Mouse (Mus musculus) retina, adult 2 months (tissue): ENCODE data around the gene Cyp51.
"Not testable (repeated sequence)": the region's sequence is repeated elsewhere in the genome, so short reads cannot be mapped to it uniquely, and the experiment has no call there.

Source experiments
- DNase-seq: peaks from one replicate; pipeline ENCODE4 v3.0.0-alpha.2; 2012; ENCODE audit warnings: low read depth, low spot score

The Cyp51 gene

DNA sequence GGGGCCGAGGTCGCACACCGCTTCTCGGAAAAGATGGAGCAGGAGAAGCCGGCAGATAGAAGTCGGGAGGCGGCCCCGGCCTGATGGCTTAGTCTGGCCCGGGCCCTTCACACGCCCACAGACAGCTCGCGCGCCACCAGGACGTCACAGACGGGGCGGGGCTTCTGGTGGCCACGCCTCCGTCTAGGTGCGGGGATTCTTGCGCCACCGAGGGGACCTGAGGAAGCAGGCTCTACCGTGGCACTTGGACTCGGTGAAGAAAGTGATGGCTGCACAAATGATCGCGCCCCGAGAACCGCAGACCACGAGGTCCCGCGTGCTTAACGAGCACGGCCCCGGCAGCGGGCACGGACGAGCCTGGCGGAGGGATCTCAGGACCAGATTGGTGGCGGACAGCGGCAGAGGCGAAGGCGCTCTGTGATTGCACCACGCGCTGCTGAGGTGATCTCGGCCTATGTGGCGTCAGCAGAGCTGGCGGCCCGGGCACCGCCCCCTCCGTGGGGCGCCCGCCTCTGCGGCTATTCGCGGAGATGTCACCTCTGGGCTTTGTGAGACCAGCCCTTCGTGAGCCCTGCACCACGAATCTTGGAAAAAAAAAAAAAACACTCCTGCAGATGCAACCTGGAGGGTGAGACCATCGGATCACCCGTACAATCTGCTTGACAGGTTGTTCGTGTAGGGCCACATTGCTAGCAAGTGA lies at the start of gene Cyp51:
Cyp51 (minus strand) TSS at position 406 of the 700 bp plus-strand sequence.
- DNase-seq, result peak; percentile 94

DNA sequence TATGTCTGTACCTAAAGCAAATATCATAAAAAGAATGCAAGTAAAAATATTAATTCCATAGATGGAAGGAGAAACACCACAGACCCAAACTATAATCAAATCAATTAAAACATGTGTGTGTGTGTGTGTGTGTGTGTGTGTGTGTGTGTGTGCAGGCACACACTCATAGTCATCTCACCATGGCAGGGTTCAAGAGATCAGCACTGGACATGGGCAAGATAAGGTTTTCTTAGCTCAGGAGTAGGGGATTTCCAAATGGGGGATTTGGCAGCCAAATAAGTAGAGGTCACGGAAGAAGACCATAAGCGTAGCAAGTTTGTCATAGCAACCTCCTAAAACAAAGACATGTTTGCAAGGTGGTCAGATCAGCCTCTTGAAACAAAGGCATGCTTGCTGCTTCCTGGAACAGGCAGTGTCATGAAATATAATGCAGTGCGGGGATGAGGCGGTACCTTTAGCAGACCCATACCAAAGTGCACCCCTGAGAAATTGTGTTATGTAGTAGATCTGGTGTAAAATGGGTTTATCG lies 8.1 kb upstream of the Cyp51 start:
- DNase-seq, result no peak

DNA sequence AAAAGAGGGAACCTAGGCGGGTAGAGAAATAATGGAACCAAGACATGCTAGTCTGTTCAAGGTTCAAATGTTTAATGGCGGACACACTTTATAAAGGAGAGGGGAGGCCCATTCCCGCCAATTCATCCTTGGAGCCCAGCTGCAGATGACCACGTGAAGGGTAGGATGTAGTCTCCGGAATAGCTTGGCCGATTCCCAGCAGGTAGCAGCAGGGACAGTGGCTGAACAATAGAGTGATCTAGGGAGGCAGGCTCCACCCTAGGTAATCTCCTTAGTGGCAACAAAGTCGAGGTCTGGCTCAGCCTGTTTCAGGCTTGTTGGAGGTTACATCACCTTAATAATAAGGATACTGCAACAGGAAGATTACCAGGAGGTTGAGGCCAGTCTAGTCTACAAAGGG lies 2.5 kb upstream of the Cyp51 start:
- not testable (repeated sequence) for DNase-seq

DNA sequence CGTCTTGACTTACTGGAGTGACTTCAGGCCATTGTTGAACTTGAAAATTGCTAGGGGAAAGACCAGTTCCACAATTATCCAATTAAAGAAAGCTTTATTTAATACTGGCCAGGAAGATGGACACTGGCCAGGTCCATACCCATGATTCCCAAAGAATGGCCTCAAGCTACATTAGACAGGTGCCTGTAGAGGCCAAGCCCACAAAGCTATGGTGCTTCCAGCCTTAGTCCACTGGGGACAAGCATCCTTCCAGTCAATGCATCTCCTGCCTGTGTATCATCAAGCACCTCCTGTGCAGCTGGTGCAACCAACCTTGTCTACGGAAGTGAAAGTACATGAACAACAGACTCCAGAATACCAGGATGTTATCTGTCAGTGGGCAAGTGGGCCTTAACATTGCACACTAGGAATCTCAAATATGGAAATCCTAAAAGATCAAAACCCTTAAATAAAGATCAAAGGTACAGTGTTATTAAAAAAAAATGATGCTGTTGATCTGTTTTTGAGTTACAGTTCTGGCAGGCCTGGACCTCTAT lies 1.2 kb upstream of the Cyp51 start:
- DNase-seq, result no peak

DNA sequence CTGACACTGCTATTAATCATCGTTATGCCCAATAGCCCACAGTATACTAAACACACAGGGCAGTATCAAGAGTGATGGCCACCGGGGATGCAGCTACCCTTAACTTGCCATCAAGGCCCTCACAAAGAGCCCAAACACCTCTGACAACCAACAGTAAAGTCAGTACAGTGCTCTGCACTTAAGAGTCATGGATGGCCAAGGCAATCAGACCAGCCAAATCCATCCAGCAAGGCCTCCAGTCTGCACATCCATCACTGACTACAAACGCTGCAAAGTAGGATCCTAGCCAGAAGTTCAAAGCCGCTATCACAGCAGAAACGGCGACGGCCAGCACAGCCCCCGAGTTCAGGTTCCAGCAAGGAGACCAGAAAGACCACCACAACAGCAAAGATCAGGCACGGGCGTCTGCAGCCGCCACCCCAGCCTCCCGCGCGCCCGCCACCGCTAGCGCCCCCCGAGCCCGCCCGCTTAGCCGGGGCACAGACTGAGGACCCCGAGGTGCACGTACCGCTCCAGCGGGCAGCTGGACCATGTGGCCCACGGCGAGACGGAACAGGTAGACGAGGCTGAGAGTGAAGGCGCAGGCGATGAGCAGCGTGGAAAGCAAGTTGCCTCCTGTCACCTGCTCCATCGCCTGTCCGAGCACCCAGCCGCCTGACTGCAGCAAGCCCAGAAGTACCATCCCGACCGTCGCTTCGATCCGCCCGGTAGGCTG lies 763 bp downstream of the Cyp51 start:
- DNase-seq, result no peak

DNA sequence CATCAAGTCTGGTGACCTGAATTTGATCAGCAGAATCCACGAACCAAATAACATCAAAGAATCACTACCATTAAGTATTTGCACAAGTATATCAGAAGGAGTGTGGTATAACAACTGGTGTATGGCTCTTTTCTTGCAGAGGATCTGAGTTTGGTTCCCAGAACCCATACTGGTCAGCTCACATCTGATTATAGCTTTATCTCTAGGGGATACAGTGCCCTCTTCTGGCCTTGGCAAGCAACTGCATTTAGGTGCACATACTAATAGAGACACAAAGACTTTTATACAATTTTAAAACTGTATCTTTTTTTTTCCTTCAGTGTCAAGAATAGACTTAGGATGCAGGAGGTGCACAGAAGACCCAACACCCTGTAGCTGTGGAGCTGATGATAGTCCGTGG lies 2.8 kb downstream of the Cyp51 start:
- no peak for DNase-seq

DNA sequence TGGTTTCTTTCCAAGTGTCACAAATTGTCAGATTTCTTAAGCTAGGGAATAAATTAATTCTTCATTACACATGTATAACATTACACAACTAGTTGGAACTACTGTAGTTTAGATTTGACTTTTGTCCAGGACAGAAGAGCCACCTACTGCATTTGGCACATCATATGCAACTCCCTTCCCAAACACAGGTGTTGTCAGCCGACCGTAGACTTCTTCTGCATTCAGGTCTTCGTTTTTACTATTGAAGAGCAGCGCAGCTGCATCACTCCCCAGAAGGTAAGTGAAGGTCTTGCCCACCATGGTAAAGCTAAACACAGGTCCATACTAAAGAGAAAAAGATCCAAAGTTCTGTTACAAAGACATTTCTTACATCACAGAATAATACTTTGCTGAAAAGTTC lies 3.5 kb downstream of the Cyp51 start:
- no peak for DNase-seq

DNA sequence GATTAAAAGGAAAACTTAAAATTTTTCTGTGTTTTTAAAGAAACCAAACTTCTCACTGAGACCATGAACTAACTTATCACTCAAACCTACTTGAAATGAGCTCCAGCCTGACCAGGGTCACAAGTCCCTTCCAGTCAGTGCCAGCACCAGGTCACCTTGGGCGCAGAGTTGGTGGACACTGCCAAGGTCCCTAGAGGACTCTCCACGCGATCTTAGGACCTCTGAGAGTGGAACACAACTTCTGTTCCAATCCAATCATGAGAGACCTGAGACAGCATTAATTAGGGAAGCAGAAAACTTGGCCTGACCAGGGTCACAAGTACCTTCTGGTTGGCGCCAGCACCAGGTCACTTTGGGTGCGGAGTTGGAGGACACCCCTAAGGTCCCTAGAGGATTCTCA lies 10.1 kb downstream of the Cyp51 start:
- DNase-seq, result no peak

DNA sequence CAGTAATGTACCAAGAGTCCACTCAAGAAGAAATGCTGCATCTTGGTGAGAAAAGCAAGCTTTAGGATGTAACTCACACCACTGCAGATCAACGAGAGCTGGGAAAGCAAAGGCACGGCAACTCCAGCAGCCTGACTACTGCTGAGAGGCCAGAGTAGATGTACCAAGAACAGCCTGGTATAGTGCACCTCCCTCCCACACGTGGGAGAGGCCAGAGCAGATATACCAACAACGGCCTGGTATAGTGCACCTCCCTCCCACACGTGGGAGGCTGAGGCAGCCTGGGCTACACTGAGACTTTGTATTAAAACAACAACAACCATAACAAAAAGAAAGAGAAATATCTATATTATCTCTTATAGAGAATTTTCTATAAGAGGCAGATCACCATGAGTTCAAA lies 16.4 kb downstream of the Cyp51 start:
- no peak for DNase-seq

DNA sequence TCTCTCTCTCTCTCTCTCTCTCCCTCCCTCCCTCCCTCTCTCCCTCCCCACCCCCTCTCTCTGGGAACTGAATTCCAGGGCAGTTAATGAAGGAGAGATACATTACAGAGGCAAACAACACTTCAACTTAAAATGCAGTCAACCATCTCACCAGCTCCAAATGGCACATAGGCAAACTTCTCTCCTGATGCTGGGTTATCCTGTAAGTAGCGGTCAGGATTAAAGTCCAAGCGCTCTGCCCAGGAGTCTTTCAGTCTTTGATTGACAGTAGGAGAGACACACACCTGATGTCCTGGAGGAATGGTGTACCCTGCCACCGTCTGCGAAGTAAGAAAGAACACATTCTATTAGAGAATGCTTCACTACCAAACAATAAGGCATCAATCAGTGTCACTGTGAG lies 18.2 kb downstream of the Cyp51 start:
- DNase-seq, result no peak

DNA sequence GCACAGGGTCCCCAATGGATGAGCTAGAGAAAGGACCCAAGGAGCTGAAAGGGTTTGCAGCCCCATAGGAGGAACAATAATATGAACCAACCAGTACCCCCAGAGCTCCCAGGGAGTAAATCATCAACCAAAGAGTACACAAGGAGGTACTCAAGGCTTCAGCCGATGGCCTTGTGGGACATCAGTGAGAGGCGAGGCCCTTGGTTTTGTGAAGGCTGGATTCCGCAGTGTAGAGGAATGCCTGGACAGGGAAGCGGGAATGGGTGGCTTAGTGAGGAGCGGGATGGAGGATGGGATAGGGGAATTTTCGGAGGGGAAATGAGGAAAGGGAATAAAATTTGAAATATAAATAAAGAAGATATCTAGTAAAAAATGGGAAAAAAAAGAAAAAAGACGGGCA lies 19.6 kb downstream of the Cyp51 start:
- DNase-seq, result no peak

DNA sequence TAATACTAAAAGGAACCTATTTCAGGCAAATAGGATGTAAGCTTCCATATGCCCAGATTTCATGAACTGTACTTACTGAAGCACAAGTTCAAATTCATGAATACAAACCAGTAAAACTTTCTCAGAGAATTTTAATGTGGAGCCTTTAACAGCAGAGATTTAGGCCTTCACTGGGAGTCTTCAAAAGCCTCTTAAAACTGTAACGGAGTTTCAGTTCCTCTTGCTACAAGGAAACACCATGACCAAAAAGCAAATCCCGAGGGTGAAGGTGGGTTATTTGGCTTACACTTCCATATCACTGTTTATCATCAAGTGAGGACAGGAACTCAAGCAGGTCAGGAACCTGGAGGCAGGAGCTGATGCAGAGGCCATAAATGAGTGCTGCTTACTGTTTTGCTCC lies 23.0 kb downstream of the Cyp51 start:
- no peak for DNase-seq

DNA sequence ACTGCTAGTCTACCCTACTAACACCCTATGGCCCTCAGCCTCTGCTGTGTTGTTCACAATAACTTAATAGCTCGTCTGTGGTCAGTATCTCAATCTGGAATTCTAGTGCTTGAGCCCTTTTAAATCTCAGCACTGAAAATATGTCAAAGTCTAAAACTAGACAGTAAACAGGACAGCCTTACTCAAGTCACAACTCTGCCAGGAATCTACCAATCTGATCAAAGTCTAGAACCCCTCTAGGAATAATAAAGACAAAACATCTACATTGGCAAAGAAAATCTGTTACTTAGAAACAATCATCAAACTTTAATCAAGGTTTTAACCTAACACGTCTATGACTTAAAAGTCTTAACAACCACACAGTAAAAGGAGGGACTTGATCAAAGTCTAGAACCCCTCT lies 23.7 kb downstream of the Cyp51 start:
- DNase-seq, result no peak

DNA sequence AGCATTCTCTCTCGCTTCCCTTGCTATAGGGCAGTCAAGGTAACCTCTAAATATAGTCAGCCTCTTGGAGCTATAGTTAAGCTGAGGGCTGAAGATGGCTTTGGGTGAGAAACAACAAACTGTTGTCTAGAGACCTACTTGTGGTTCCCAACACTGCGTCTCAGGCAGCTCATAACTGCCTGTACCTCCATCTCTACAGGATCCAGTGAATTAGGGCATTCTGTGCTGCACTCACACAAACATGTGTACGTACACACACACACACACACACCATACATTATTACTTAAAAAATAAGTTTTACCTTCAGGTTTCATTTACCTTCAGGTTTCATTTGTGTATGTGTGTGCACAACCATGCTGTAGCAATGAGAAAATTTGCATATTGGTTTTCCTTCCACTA lies 25.5 kb downstream of the Cyp51 start:
- DNase-seq, result no peak

DNA sequence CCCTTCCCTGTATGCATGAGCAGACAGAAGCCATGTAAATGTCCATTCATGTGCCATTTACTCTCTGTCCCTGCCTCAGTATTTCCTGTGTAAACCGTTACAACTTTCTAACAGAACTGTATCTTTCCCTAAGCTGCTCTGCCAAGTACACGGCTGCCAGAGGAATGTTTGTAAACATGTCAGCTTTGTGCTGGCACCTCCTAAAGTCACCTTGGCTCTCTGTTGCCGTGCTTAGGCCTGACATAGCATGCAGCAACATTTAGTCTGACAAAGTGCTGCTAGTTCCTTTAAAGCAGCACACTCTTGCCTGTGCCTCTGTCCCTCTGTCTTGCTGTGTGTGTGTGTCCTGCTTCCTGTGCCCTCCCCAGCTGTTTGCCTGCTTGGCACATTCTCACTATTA lies 37.3 kb downstream of the Cyp51 start:
- no peak for DNase-seq

DNA sequence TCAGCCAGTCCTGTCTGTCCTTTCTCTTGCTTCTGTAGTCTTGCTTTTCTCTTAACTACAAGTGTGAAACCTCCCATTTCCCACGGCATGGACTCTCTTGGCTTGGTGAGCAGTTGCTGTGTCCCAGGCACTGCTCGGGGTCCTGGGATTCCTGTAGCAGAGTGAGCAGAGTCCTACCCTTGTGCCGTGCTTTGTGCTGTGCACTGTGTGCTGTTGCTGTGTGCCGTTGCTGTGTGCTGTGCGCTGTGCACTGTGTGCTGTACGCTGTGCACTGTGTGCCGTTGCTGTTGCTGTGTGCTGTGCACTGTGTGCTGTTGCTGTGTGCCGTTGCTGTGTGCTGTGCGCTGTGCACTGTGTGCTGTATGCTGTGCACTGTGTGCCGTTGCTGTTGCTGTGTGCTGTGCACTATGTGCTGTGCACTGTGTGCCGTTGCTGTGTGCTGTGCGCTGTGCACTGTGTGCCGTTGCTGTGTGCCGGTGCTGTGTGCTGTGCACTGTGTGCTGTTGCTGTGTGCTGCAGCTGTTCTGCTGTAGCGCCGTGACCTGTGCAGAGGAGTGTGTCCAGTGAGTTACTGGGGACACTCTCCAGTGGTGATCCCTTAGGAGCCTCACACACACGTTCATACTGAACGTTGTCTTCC lies 38.0 kb downstream of the Cyp51 start:
- no peak for DNase-seq

DNA sequence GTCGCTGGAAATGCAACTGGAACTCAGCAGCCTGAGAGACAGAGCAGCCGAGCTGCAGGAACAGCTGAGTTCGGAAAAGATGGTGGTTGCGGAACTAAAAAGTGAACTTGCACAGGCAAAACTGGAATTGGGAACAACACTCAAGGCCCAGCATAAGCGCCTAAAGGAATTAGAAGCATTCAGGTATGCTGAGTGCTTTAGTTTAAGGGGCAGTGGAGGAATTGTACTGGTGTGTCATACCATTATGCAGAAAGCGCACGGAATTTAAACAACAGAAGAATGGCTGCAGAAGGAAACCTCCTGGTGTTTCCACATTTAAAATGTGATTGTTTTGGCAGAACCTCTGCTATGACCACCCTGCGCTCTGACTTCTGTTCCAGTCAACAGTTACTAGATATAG lies 44.2 kb downstream of the Cyp51 start:
- no peak for DNase-seq

DNA sequence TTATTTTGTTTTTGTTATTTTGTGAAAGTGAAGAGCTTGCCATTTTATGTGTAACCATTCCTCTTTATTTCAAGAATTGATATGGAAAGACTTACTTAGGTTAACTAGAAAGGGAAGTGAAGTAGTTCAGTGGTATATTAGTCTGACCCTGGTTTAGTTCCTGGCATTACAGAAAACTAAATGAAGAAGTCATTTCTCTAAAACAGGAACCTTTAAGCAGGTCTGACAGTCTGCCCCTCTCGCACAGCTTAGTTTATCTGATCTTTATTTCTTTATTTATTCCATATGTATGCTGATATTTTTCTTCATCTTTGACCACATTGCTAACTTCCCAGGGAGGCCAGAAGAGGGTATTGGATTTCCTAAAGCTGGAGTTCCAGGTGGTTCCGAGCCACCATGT lies 63.6 kb downstream of the Cyp51 start:
- no peak for DNase-seq

DNA sequence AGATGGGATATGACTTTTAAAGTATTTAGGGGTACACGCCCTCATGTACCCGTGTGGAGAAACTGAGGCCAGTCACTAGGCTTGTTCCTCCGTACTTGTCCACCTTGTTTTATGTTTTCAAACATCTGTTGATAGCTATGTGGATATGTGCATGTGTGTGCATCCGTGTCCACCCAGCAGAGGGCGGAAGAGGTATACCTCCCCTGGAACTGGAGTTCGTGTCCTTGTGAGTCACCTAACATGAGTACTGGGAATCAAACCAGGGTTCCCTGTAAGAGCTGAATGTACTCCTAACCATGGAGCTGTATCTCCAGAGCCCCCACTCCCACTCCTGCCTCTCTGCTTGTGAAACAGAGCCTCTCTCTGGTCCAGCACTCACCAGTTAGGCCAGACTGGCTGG lies 64.2 kb downstream of the Cyp51 start:
- no peak for DNase-seq

DNA sequence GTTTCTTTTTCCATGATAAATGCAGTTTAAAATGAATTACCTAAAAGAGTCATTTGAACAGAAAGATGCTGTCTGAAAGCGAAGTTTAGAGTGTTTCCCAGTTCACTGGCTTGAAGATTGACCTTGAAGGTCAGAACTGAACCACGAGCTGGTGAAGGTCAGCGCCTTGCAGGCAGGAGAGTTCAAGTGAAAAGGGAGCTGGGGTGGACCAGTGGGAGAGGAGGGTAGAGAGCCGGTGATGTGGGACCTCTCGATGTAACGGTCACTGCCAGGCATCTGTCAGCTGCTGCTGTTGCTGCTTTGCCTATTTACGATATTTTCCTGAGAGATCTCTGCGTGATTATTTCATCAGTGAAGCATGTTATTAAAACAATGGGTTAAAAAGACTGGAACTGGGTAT lies 65.2 kb downstream of the Cyp51 start:
- no peak for DNase-seq

DNA sequence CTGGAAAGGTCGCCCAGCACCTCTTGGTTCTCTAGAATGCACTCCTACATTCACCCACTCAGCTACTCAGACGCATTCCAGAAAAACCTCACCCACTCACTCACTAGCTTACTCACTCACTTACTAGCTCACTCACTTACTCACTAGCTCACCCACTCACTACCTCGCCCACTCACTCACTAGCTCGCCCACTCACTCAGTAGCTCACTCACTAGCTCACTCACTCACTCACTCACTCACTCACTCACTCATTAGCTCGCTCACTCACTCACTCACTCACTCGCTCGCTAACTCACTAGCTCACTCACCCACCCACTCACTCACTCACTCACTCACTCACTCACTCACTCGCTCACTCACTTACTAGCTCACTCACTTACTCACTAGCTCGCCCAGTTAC lies 67.9 kb downstream of the Cyp51 start:
- DNase-seq, result no peak

DNA sequence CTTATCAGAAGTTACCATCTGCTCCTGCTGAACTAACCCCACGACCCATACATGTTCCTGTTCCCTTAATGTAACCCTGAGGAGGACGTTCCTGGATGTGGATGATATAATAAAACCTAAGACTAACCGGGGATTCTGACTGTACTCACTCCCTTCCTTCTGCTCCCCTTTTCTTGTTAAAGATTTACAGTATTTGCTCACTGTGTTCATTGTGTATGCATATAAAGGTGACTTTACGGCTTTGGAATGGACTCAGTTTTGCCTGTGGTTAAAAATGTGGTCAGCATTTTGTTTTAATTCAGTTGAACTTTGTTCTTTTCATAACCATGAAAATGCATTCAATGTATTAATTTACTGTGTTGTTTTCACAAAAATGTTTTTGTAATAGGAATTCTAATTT lies 72.7 kb downstream of the Cyp51 start:
- DNase-seq, result no peak
